Mouse (Mus musculus): ENCODE data around the gene Slc4a10. TPM values are rescaled to one million over a fixed set of nuclear protein-coding genes. Genes with fewer than 3 reads are reported as not detected.

Gene Slc4a10
- total and polyA plus RNA-seq, 3 experiments, result 0.45 to 0.82 TPM; not detected in 1

- Histone ChIP-seq H3K36me3 (replicated peaks) (no peaks in the 10 kb centered on the region), H3K9me3 (replicated peaks) (no peaks in the 10 kb centered on the region), H3K27me3 (ENCODE audit: insufficient read depth, low read length) (no peaks in the 10 kb centered on the region), H3K4me3 (ENCODE audit: low read depth, low read length) (no peak overlapping the region), H3K4me1 (ENCODE audit: insufficient read depth, low read depth, low read length) (peaks cover 3% of the 10 kb centered on the region; the same call in 1 of the 2 replicates)
- ATAC-seq (ENCODE audit: extremely low read depth, insufficient number of reproducible peaks, low FRiP score, poor library complexity, severe bottlenecking) (peak; percentile 49; the same call in 1 of the 2 replicates), DNase-seq (ENCODE audit: low spot score) (no peak)
- no peak for TF ChIP-seq POLR2AphosphoS5 (IDR thresholded peaks at IDR 0.05; ENCODE audit: insufficient replicate concordance, low read depth, low read length)
- TF ChIP-seq GATA1 (IDR thresholded peaks at IDR 0.05; ENCODE audit: borderline replicate concordance, low read length), result no peak
- no peak for TF ChIP-seq TAL1 (conservative IDR thresholded peaks at IDR 0.05; ENCODE audit: low read depth, low read length)
- no peak for TF ChIP-seq GATA2 (IDR thresholded peaks at IDR 0.05; ENCODE audit: borderline replicate concordance, low read depth, low read length)
- no peak for TF ChIP-seq CTCF (IDR thresholded peaks at IDR 0.05; ENCODE audit: low read depth, low read length)
Observed at GRCm38 (mm10) chr2:62227563-62227962, 181.3 kb downstream of the Slc4a10 start.

- H3K36me3 ChIP-seq (replicated peaks), result no peaks in the 10 kb centered on the region
- no peak for TF ChIP-seq TAL1 (conservative IDR thresholded peaks at IDR 0.05; ENCODE audit: low read depth, low read length)
- no peak for TF ChIP-seq GATA1 (IDR thresholded peaks at IDR 0.05; ENCODE audit: borderline replicate concordance, low read length)
- no peak for TF ChIP-seq CTCF (IDR thresholded peaks at IDR 0.05; ENCODE audit: low read depth, low read length)
- no peak for TF ChIP-seq GATA2 (IDR thresholded peaks at IDR 0.05; ENCODE audit: borderline replicate concordance, low read depth, low read length)
- TF ChIP-seq POLR2AphosphoS5 (IDR thresholded peaks at IDR 0.05; ENCODE audit: insufficient replicate concordance, low read depth, low read length), result no peak
- peaks cover 3% of the 10 kb centered on the region; the same call in 1 of the 2 replicates for H3K4me1 ChIP-seq (ENCODE audit: insufficient read depth, low read depth, low read length)
- H3K4me3 ChIP-seq (ENCODE audit: low read depth, low read length), result no peak overlapping the region
- ATAC-seq (ENCODE audit: extremely low read depth, insufficient number of reproducible peaks, low FRiP score, poor library complexity, severe bottlenecking) (no peak), DNase-seq (ENCODE audit: low spot score) (no peak)
- no peaks in the 10 kb centered on the region for H3K27me3 ChIP-seq (ENCODE audit: insufficient read depth, low read length)
- H3K9me3 ChIP-seq (replicated peaks), result no peaks in the 10 kb centered on the region
Observed at GRCm38 (mm10) chr2:62231271-62231670, 185.0 kb downstream of the Slc4a10 start.

GRCm38 (mm10) chr2:62244167-62244566 is 197.9 kb downstream of the Slc4a10 start:
- no peak for TF ChIP-seq TAL1 (conservative IDR thresholded peaks at IDR 0.05; ENCODE audit: low read depth, low read length)
- no peak for TF ChIP-seq POLR2AphosphoS5 (IDR thresholded peaks at IDR 0.05; ENCODE audit: insufficient replicate concordance, low read depth, low read length)
- TF ChIP-seq GATA2 (IDR thresholded peaks at IDR 0.05; ENCODE audit: borderline replicate concordance, low read depth, low read length), result no peak
- TF ChIP-seq CTCF (IDR thresholded peaks at IDR 0.05; ENCODE audit: low read depth, low read length), result no peak
- TF ChIP-seq GATA1 (IDR thresholded peaks at IDR 0.05; ENCODE audit: borderline replicate concordance, low read length), result no peak
- no peak overlapping the region for H3K4me3 ChIP-seq (ENCODE audit: low read depth, low read length)
- no peaks in the 10 kb centered on the region for H3K9me3 ChIP-seq (replicated peaks)
- ATAC-seq (ENCODE audit: extremely low read depth, insufficient number of reproducible peaks, low FRiP score, poor library complexity, severe bottlenecking), result no peak
- no peaks in the 10 kb centered on the region for H3K4me1 ChIP-seq (ENCODE audit: insufficient read depth, low read depth, low read length)
- H3K36me3 ChIP-seq (replicated peaks), result no peaks in the 10 kb centered on the region
- H3K27me3 ChIP-seq (ENCODE audit: insufficient read depth, low read length), result no peaks in the 10 kb centered on the region
- DNase-seq (ENCODE audit: low spot score), result no peak

- ATAC-seq (ENCODE audit: extremely low read depth, insufficient number of reproducible peaks, low FRiP score, poor library complexity, severe bottlenecking), result no peak
- peaks cover 13% of the 10 kb centered on the region for H3K4me1 ChIP-seq (ENCODE audit: insufficient read depth, low read depth, low read length)
Observed at GRCm38 (mm10) chr2:62268467-62268866, 222.2 kb downstream of the Slc4a10 start.

GRCm38 (mm10) chr2:62271840-62272239 is 225.6 kb downstream of the Slc4a10 start:
- TF ChIP-seq TAL1 (conservative IDR thresholded peaks at IDR 0.05; ENCODE audit: low read depth, low read length) (no peak), POLR2AphosphoS5 (IDR thresholded peaks at IDR 0.05; ENCODE audit: insufficient replicate concordance, low read depth, low read length) (no peak), GATA2 (IDR thresholded peaks at IDR 0.05; ENCODE audit: borderline replicate concordance, low read depth, low read length) (no peak), GATA1 (IDR thresholded peaks at IDR 0.05; ENCODE audit: borderline replicate concordance, low read length) (no peak), CTCF (IDR thresholded peaks at IDR 0.05; ENCODE audit: low read depth, low read length) (no peak)
- H3K4me3 ChIP-seq (ENCODE audit: low read depth, low read length), result no peak overlapping the region
- DNase-seq (ENCODE audit: low spot score), result no peak
- no peaks in the 10 kb centered on the region for H3K36me3 ChIP-seq (replicated peaks)
- no peaks in the 10 kb centered on the region for H3K27me3 ChIP-seq (ENCODE audit: insufficient read depth, low read length)
- peaks cover 15% of the 10 kb centered on the region for H3K4me1 ChIP-seq (ENCODE audit: insufficient read depth, low read depth, low read length)
- no peaks in the 10 kb centered on the region for H3K9me3 ChIP-seq (replicated peaks)
- ATAC-seq (ENCODE audit: extremely low read depth, insufficient number of reproducible peaks, low FRiP score, poor library complexity, severe bottlenecking), result no peak

More at GRCm38 (mm10) chr2:62268467-62268866, 222.2 kb downstream of the Slc4a10 start:
- H3K36me3 ChIP-seq (replicated peaks), result no peaks in the 10 kb centered on the region
- DNase-seq (ENCODE audit: low spot score), result no peak
- TF ChIP-seq GATA2 (IDR thresholded peaks at IDR 0.05; ENCODE audit: borderline replicate concordance, low read depth, low read length), result no peak
- no peak for TF ChIP-seq GATA1 (IDR thresholded peaks at IDR 0.05; ENCODE audit: borderline replicate concordance, low read length)
- TF ChIP-seq CTCF (IDR thresholded peaks at IDR 0.05; ENCODE audit: low read depth, low read length), result no peak
- no peak for TF ChIP-seq POLR2AphosphoS5 (IDR thresholded peaks at IDR 0.05; ENCODE audit: insufficient replicate concordance, low read depth, low read length)
- TF ChIP-seq TAL1 (conservative IDR thresholded peaks at IDR 0.05; ENCODE audit: low read depth, low read length), result no peak
- H3K4me3 ChIP-seq (ENCODE audit: low read depth, low read length), result no peak overlapping the region
- no peaks in the 10 kb centered on the region for H3K27me3 ChIP-seq (ENCODE audit: insufficient read depth, low read length)
- no peaks in the 10 kb centered on the region for H3K9me3 ChIP-seq (replicated peaks)

GRCm38 (mm10) chr2:62278779-62279178 is 232.5 kb downstream of the Slc4a10 start:
- Histone ChIP-seq H3K36me3 (replicated peaks) (no peaks in the 10 kb centered on the region), H3K4me3 (ENCODE audit: low read depth, low read length) (no peak overlapping the region), H3K4me1 (ENCODE audit: insufficient read depth, low read depth, low read length) (peaks cover 23% of the 10 kb centered on the region), H3K9me3 (replicated peaks) (no peaks in the 10 kb centered on the region), H3K27me3 (ENCODE audit: insufficient read depth, low read length) (no peaks in the 10 kb centered on the region)
- no peak; the same call in 1 of the 2 replicates for ATAC-seq (ENCODE audit: extremely low read depth, insufficient number of reproducible peaks, low FRiP score, poor library complexity, severe bottlenecking)
- no peak for DNase-seq (ENCODE audit: low spot score)
- no peak for TF ChIP-seq GATA2 (IDR thresholded peaks at IDR 0.05; ENCODE audit: borderline replicate concordance, low read depth, low read length)
- TF ChIP-seq TAL1 (conservative IDR thresholded peaks at IDR 0.05; ENCODE audit: low read depth, low read length), result no peak; the same call in 1 of the 2 replicates
- TF ChIP-seq CTCF (IDR thresholded peaks at IDR 0.05; ENCODE audit: low read depth, low read length), result no peak
- no peak for TF ChIP-seq GATA1 (IDR thresholded peaks at IDR 0.05; ENCODE audit: borderline replicate concordance, low read length)
- TF ChIP-seq POLR2AphosphoS5 (IDR thresholded peaks at IDR 0.05; ENCODE audit: insufficient replicate concordance, low read depth, low read length), result no peak
